ENCODE assay signal across 8 mouse cellular contexts in genomic region chr5:136252899-136253298, GRCm38 (mm10). TPM values are rescaled to one million over a fixed set of nuclear protein-coding genes. Genes with fewer than 3 reads are reported as not detected.
A peak's percentile ranks its signal among the peaks of the same experiment; 100 is the strongest.
DNase-seq lines count a peak whose midpoint lies in the region; ATAC-seq lines count a peak whose summit lies in the region.

No protein-coding gene starts in this region.

- no peak overlapping the region for H3K9ac ChIP-seq in hindbrain, embryonic 13.5 days
- H3K9ac ChIP-seq in intestine, embryonic 15.5 days: no peak overlapping the region
- no peak overlapping the region for H3K9ac ChIP-seq in midbrain, embryonic 14.5 days (replicated peaks; ENCODE audit: low read length)

- H3K27ac ChIP-seq in hindbrain, embryonic 10.5 days: no peak overlapping the region
- no peak overlapping the region for H3K27ac ChIP-seq in hindbrain, embryonic 13.5 days
- H3K27ac ChIP-seq in intestine, embryonic 15.5 days: no peak overlapping the region
- no peak overlapping the region for H3K27ac ChIP-seq in midbrain, embryonic 14.5 days (replicated peaks; ENCODE audit: low read depth, low read length)

- no peak for ATAC-seq in hindbrain, embryonic 13.5 days (ENCODE audit: low FRiP score)
- peak; percentile 80 for ATAC-seq in intestine, embryonic 15.5 days
- no peak for ATAC-seq in midbrain, embryonic 14.5 days (ENCODE audit: low FRiP score, low TSS enrichment)

- H3K27me3 ChIP-seq in hindbrain, embryonic 10.5 days (ENCODE audit: insufficient read depth, poor library complexity, severe bottlenecking): no peaks in the 10 kb centered on the region
- no peaks in the 10 kb centered on the region for H3K27me3 ChIP-seq in hindbrain, embryonic 13.5 days
- no peaks in the 10 kb centered on the region for H3K27me3 ChIP-seq in intestine, embryonic 15.5 days (replicated peaks)
- no peaks in the 10 kb centered on the region for H3K27me3 ChIP-seq in midbrain, embryonic 14.5 days (ENCODE audit: control insufficient read depth, insufficient read depth, low read length)

- H3K36me3 ChIP-seq in hindbrain, embryonic 10.5 days: peaks cover 54% of the 10 kb centered on the region
- H3K36me3 ChIP-seq in hindbrain, embryonic 13.5 days: peaks cover 34% of the 10 kb centered on the region
- no peaks in the 10 kb centered on the region for H3K36me3 ChIP-seq in intestine, embryonic 15.5 days
- 0 out of 2 replicates have a peak, but pooled peaks cover 12% of the 10 kb centered on the region for H3K36me3 ChIP-seq in midbrain, embryonic 14.5 days (ENCODE audit: control insufficient read depth, insufficient read depth, low read length)

- DNase-seq in hindbrain, embryonic 10.5 days (ENCODE audit: low spot score): peak; percentile 82
- DNase-seq in cerebellum, postnatal 10 days: peak; percentile 90 to 91
- peak; percentile 78 to 83 for DNase-seq in frontal cortex, postnatal 36 days (ENCODE audit: low spot score in 2 of 2)
- DNase-seq in left cerebral cortex, postnatal 25 days (ENCODE audit: low spot score in 2 of 2): peak; percentile 80 to 83
- peak; percentile 89 for DNase-seq in midbrain, embryonic 14.5 days
- DNase-seq in spleen, postnatal 10 days (ENCODE audit: low spot score in 2 of 2): peak; percentile 46 to 79

- no peak overlapping the region for H3K4me3 ChIP-seq in hindbrain, embryonic 10.5 days
- H3K4me3 ChIP-seq in hindbrain, embryonic 13.5 days: no peak overlapping the region
- no peak overlapping the region for H3K4me3 ChIP-seq in intestine, embryonic 15.5 days (replicated peaks)
- H3K4me3 ChIP-seq in midbrain, embryonic 14.5 days (replicated peaks; ENCODE audit: low read depth, low read length): no peak overlapping the region

- H3K4me2 ChIP-seq in hindbrain, embryonic 13.5 days: no peak overlapping the region
- no peak overlapping the region for H3K4me2 ChIP-seq in intestine, embryonic 15.5 days (replicated peaks)
- H3K4me2 ChIP-seq in midbrain, embryonic 14.5 days (ENCODE audit: low read length): no peak overlapping the region

- intact Hi-C loops in left cerebral cortex, postnatal 25 days (cut with DNase I): loop anchor here (1.0 kb wide), 1 partner anchor 51 kb away; no protein-coding TSS in a partner anchor

- H3K4me1 ChIP-seq in hindbrain, embryonic 10.5 days (replicated peaks): peaks cover 4% of the 10 kb centered on the region; the same call in 1 of the 2 replicates
- H3K4me1 ChIP-seq in hindbrain, embryonic 13.5 days (replicated peaks): no peaks in the 10 kb centered on the region
- H3K4me1 ChIP-seq in intestine, embryonic 15.5 days (replicated peaks): no peaks in the 10 kb centered on the region
- H3K4me1 ChIP-seq in midbrain, embryonic 14.5 days (ENCODE audit: control insufficient read depth, insufficient read depth, low read length): no peaks in the 10 kb centered on the region

- 0 out of 2 replicates have a peak, but pooled peaks cover 2% of the 10 kb centered on the region for H3K9me3 ChIP-seq in hindbrain, embryonic 10.5 days
- H3K9me3 ChIP-seq in hindbrain, embryonic 13.5 days: no peaks in the 10 kb centered on the region
- no peaks in the 10 kb centered on the region for H3K9me3 ChIP-seq in intestine, embryonic 15.5 days
- H3K9me3 ChIP-seq in midbrain, embryonic 14.5 days (ENCODE audit: control insufficient read depth, low read length): no peaks in the 10 kb centered on the region

- 14% methylated on average over 17 of the region's 17 CpGs for WGBS in hindbrain, embryonic 10.5 days
- 17% methylated on average over 17 of the region's 17 CpGs for WGBS in hindbrain, embryonic 13.5 days
- WGBS in intestine, embryonic 15.5 days: 18% methylated on average over 17 of the region's 17 CpGs
- 16% methylated on average over 17 of the region's 17 CpGs for WGBS in midbrain, embryonic 14.5 days

RNA-seq across cellular contexts. Expression of gene Sh2b2, which starts 6.5 kb away (rescaled TPM):
- 14.1 and 17.3 TPM in 2 replicates for polyA plus RNA-seq in hindbrain, embryonic 10.5 days (2016; fragmentation: Nextera tagmentation; extraction: Ambion mirVana)
- 22.2 and 25.5 TPM in 2 replicates for polyA plus RNA-seq in hindbrain, embryonic 13.5 days (2015; fragmentation: Nextera tagmentation; extraction: Ambion mirVana)
- 2.8 and 3.1 TPM in 2 replicates for polyA plus RNA-seq in intestine, embryonic 15.5 days (2015; fragmentation: Nextera tagmentation; extraction: Ambion mirVana)
- total RNA-seq in left cerebral cortex, postnatal 25 days (2021): 1 to 10 TPM; 7.2 to 8.2 TPM
- polyA plus RNA-seq in midbrain, embryonic 14.5 days (2014; fragmentation: Nextera tagmentation; extraction: Ambion mirVana): 23.9 and 30.8 TPM in 2 replicates

RNA-seq across cellular contexts. Expression of gene Prkrip1, which starts 54.1 kb away (rescaled TPM):
- 67.6 and 77.6 TPM in 2 replicates for polyA plus RNA-seq in hindbrain, embryonic 10.5 days (2016; fragmentation: Nextera tagmentation; extraction: Ambion mirVana)
- polyA plus RNA-seq in hindbrain, embryonic 13.5 days (2015; fragmentation: Nextera tagmentation; extraction: Ambion mirVana): 66.5 and 67.9 TPM in 2 replicates
- 44.2 and 45.7 TPM in 2 replicates for polyA plus RNA-seq in intestine, embryonic 15.5 days (2015; fragmentation: Nextera tagmentation; extraction: Ambion mirVana)
- 10 to 100 TPM; 36.8 to 37.1 TPM for total RNA-seq in left cerebral cortex, postnatal 25 days (2021)
- 60.8 and 67.1 TPM in 2 replicates for polyA plus RNA-seq in midbrain, embryonic 14.5 days (2014; fragmentation: Nextera tagmentation; extraction: Ambion mirVana)
